Mouse (Mus musculus): Measurements from ENCODE around the gene Gpr25.

GRCm38 (mm10) chr1:136233892-136234594 is 26.6 kb downstream of the Gpr25 start, which contains the start of gene Inava:
- no peak for TF ChIP-seq POLR2A (IDR thresholded peaks at IDR 0.05; ENCODE audit: borderline replicate concordance, low read depth, low read length)
- no peak for TF ChIP-seq CTCF (IDR thresholded peaks at IDR 0.05; ENCODE audit: low read depth, low read length)
